Mouse (Mus musculus): Measurements from ENCODE around the gene Ly6g6e. TPM values are rescaled to one million over a fixed set of nuclear protein-coding genes. Genes with fewer than 3 reads are reported as not detected.

The Ly6g6e gene
- total RNA-seq, 1 experiment: 13.4 TPM

GRCm38 (mm10) chr17:35082841-35083576 is 6.3 kb downstream of the Ly6g6e start:
- Histone ChIP-seq H3K36me3 (ENCODE audit: control insufficient read depth, insufficient read depth, low read length, poor library complexity, severe bottlenecking) (no peaks in the 10 kb centered on the region), H3K27ac (ENCODE audit: insufficient read depth, low read depth, low read length, poor library complexity, severe bottlenecking) (no peak overlapping the region), H3K4me3 (ENCODE audit: insufficient read depth in 1 of 2, low read depth in 1 of 2, low read length in 2 of 2, poor library complexity in 1 of 2, severe bottlenecking in 1 of 2) (no peak overlapping the region), H3K9me3 (ENCODE audit: control insufficient read depth, insufficient read depth, low read depth, low read length) (no peaks in the 10 kb centered on the region), H3K9ac (ENCODE audit: insufficient read depth, low read depth, low read length, poor library complexity, severe bottlenecking) (no peak overlapping the region), H3K4me1 (ENCODE audit: control insufficient read depth in 2 of 2, insufficient read depth in 2 of 2, low read length in 2 of 2, poor library complexity in 1 of 2) (peaks cover 3 to 9% of the 10 kb centered on the region in 2 experiments; a peak in 3 of 4 replicates)
- DNase-seq (ENCODE audit: low read depth, low spot score): no peak
- in situ Hi-C loops (cut with MboI; ENCODE audit: low sequenced_read_pairs in 2 of 2, unreplicated experiment in 2 of 2): no loop called here
- TF ChIP-seq ZNF384 (IDR thresholded peaks at IDR 0.05; ENCODE audit: low read depth, low read length): no peak
- no peak for TF ChIP-seq ZC3H11A (IDR thresholded peaks at IDR 0.05; ENCODE audit: borderline replicate concordance, low read depth, low read length)
- no peak for TF ChIP-seq HCFC1 (IDR thresholded peaks at IDR 0.05; ENCODE audit: borderline replicate concordance, insufficient read depth, low read length)
- TF ChIP-seq CHD2 (IDR thresholded peaks at IDR 0.05; ENCODE audit: low read depth, low read length): no peak
- no peak for TF ChIP-seq MAFK (IDR thresholded peaks at IDR 0.05; ENCODE audit: insufficient read depth, low read depth, low read length)

- Histone ChIP-seq H3K36me3 (ENCODE audit: control insufficient read depth, insufficient read depth, low read length, poor library complexity, severe bottlenecking) (no peaks in the 10 kb centered on the region), H3K9ac (ENCODE audit: insufficient read depth, low read depth, low read length, poor library complexity, severe bottlenecking) (no peak overlapping the region), H3K9me3 (ENCODE audit: control insufficient read depth, insufficient read depth, low read depth, low read length) (no peaks in the 10 kb centered on the region), H3K4me3 (ENCODE audit: insufficient read depth in 1 of 2, low read depth in 1 of 2, low read length in 2 of 2, poor library complexity in 1 of 2, severe bottlenecking in 1 of 2) (no peak overlapping the region), H3K27ac (ENCODE audit: insufficient read depth, low read depth, low read length, poor library complexity, severe bottlenecking) (no peak overlapping the region), H3K4me1 (ENCODE audit: control insufficient read depth in 2 of 2, insufficient read depth in 2 of 2, low read length in 2 of 2, poor library complexity in 1 of 2) (peaks cover 0 to 5% of the 10 kb centered on the region in 2 experiments; a peak in 2 of 4 replicates)
- TF ChIP-seq MAFK (IDR thresholded peaks at IDR 0.05; ENCODE audit: insufficient read depth, low read depth, low read length) (no peak), HCFC1 (IDR thresholded peaks at IDR 0.05; ENCODE audit: borderline replicate concordance, insufficient read depth, low read length) (no peak), ZNF384 (IDR thresholded peaks at IDR 0.05; ENCODE audit: low read depth, low read length) (no peak), ZC3H11A (IDR thresholded peaks at IDR 0.05; ENCODE audit: borderline replicate concordance, low read depth, low read length) (no peak), CHD2 (IDR thresholded peaks at IDR 0.05; ENCODE audit: low read depth, low read length) (no peak)
- in situ Hi-C loops (cut with MboI; ENCODE audit: low sequenced_read_pairs in 2 of 2, unreplicated experiment in 2 of 2): no loop called here
- no peak for DNase-seq (ENCODE audit: low read depth, low spot score)
Observed at GRCm38 (mm10) chr17:35083929-35084497, 7.3 kb downstream of the Ly6g6e start.

DNA sequence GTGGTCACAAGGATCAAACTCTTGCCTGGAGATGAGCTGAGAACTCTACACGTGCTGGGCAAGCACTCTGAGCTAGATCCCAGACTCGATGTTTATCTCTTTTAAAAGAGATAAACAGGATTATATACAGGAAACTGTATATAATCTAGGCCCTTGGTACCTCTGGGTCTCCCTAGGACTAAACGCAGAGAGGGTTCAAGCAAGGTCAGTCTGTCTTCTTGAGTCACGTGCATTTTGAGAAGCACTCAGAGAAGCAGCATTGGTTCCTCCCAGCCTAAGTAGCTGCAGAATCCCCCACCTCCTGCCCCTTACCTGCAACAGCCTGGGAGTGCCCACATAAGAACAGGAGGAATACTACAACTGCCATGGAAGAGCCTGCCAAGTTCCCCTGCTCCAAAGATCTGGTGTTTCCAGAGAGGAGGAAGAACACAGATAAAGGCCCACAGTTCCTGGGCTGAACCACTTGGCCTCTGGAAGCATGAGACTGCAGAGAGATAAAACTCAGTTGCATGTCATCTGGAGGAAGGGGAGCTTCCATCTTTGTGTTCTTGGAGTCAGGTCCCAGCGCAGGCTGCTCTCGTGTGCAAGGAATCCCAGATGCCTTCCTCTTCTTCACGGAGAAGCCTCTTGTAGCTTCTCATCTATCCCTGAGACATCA is 8.6 kb downstream of the Ly6g6e start, which contains the start of gene Ly6g6f:
Gene Ly6g6f, minus strand, starts transcription at position 403 of the 658 bp plus-strand sequence.
- Histone ChIP-seq H3K4me1 (ENCODE audit: control insufficient read depth in 2 of 2, insufficient read depth in 2 of 2, low read length in 2 of 2, poor library complexity in 1 of 2) (peaks cover 0 to 3% of the 10 kb centered on the region in 2 experiments; a peak in 1 of 4 replicates), H3K27ac (ENCODE audit: insufficient read depth, low read depth, low read length, poor library complexity, severe bottlenecking) (no peak within 1 kb of the TSS), H3K9me3 (ENCODE audit: control insufficient read depth, insufficient read depth, low read depth, low read length) (no peaks in the 10 kb centered on the region), H3K9ac (ENCODE audit: insufficient read depth, low read depth, low read length, poor library complexity, severe bottlenecking) (no peak within 1 kb of the TSS), H3K4me3 (ENCODE audit: insufficient read depth in 1 of 2, low read depth in 1 of 2, low read length in 2 of 2, poor library complexity in 1 of 2, severe bottlenecking in 1 of 2) (no peak within 1 kb of the TSS), H3K36me3 (ENCODE audit: control insufficient read depth, insufficient read depth, low read length, poor library complexity, severe bottlenecking) (no peaks in the 10 kb centered on the region)
- no peak for DNase-seq (ENCODE audit: low read depth, low spot score)
- in situ Hi-C loops (cut with MboI; ENCODE audit: low sequenced_read_pairs in 2 of 2, unreplicated experiment in 2 of 2): no loop called here
- TF ChIP-seq HCFC1 (IDR thresholded peaks at IDR 0.05; ENCODE audit: borderline replicate concordance, insufficient read depth, low read length): no peak

DNA sequence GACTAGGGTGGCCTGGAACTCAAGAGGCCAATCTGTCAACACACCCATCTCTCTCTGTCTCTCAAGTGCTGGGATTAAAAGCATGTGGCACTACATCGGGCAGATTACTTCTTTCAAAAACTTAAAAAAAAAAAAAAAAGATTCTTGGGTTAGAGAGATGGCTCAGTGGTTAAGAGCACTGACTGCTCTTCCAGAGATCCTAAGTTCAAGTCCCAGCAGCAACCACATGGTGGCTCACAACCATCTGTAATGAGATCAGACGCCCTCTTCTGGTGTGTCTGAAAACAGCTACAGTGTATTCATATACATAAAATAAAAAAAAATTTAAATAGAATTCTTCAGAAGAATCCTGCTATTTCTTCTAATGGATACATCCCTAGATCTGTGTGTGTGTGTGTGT is 11.4 kb downstream of the Ly6g6e start:
- Histone ChIP-seq H3K4me1 (ENCODE audit: control insufficient read depth in 2 of 2, insufficient read depth in 2 of 2, low read length in 2 of 2, poor library complexity in 1 of 2) (peaks cover 0 to 2% of the 10 kb centered on the region in 2 experiments; a peak in 1 of 4 replicates), H3K36me3 (ENCODE audit: control insufficient read depth, insufficient read depth, low read length, poor library complexity, severe bottlenecking) (peaks cover 4% of the 10 kb centered on the region; the same call in 1 of the 2 replicates), H3K9ac (ENCODE audit: insufficient read depth, low read depth, low read length, poor library complexity, severe bottlenecking) (no peak overlapping the region), H3K27ac (ENCODE audit: insufficient read depth, low read depth, low read length, poor library complexity, severe bottlenecking) (no peak overlapping the region), H3K9me3 (ENCODE audit: control insufficient read depth, insufficient read depth, low read depth, low read length) (no peaks in the 10 kb centered on the region), H3K4me3 (ENCODE audit: insufficient read depth in 1 of 2, low read depth in 1 of 2, low read length in 2 of 2, poor library complexity in 1 of 2, severe bottlenecking in 1 of 2) (no peak overlapping the region)
- DNase-seq (ENCODE audit: low read depth, low spot score): no peak
- in situ Hi-C loops (cut with MboI; ENCODE audit: low sequenced_read_pairs in 2 of 2, unreplicated experiment in 2 of 2): no loop called here
- TF ChIP-seq HCFC1 (IDR thresholded peaks at IDR 0.05; ENCODE audit: borderline replicate concordance, insufficient read depth, low read length) (no peak), MAFK (IDR thresholded peaks at IDR 0.05; ENCODE audit: insufficient read depth, low read depth, low read length) (no peak), ZNF384 (IDR thresholded peaks at IDR 0.05; ENCODE audit: low read depth, low read length) (peak; percentile 54)

All from ES-E14 (cell line).